Mouse (Mus musculus) CH12.LX (cell line): ENCODE results near the gene Cntln.

Experiments
- BHLHE40 ChIP-seq: IDR thresholded peaks from 2 replicates; pipeline ENCODE4 v1.6.1; 2011; ENCODE audit warnings: mild to moderate bottlenecking, low read depth, low read length, improper control_type of control experiment
- CHD1 ChIP-seq: IDR thresholded peaks from 2 replicates; pipeline ENCODE4 v1.6.1; 2012; ENCODE audit warnings: low read depth, low read length, improper control_type of control experiment, inconsistent platforms
- CTCF ChIP-seq, 2 experiments: IDR thresholded peaks in 1 of 2; conservative IDR thresholded peaks in 1 of 2; 2 replicates each; pipeline ENCODE4 v1.5.1; 2011 to 2012; ENCODE audit warnings: low read depth in 2 of 2, low read length in 2 of 2, improper control_type of control experiment in 1 of 2, inconsistent platforms in 1 of 2, mild to moderate bottlenecking in 1 of 2, moderate library complexity in 1 of 2
- E2F4 ChIP-seq: IDR thresholded peaks from 2 replicates; pipeline ENCODE4 v1.6.1; 2011; ENCODE audit warnings: low read depth, low read length, improper control_type of control experiment; ENCODE audit not compliant: insufficient replicate concordance
- MEF2A ChIP-seq: IDR thresholded peaks from 2 replicates; pipeline ENCODE4 v1.6.1; 2014; ENCODE audit warnings: low read depth, mild to moderate bottlenecking, inconsistent platforms, low read length, improper control_type of control experiment, borderline replicate concordance
- POLR2A ChIP-seq: IDR thresholded peaks from 2 replicates; pipeline ENCODE4 v1.6.1; 2011; ENCODE audit warnings: low read depth, mild to moderate bottlenecking, improper control_type of control experiment, low read length
- POLR2AphosphoS2 ChIP-seq: IDR thresholded peaks from 2 replicates; pipeline ENCODE4 v1.6.1; 2011; ENCODE audit warnings: low read depth, low read length, improper control_type of control experiment
- SMC3 ChIP-seq: IDR thresholded peaks from 2 replicates; pipeline ENCODE4 v1.6.1; 2011; ENCODE audit warnings: low read depth, low read length, improper control_type of control experiment
- TBP ChIP-seq: conservative IDR thresholded peaks from 2 replicates; pipeline ENCODE4 v1.6.1; 2011; ENCODE audit warnings: low read depth, low read length, improper control_type of control experiment
- TCF12 ChIP-seq: IDR thresholded peaks from 2 replicates; pipeline ENCODE4 v1.6.1; 2014; ENCODE audit warnings: low read depth, mild to moderate bottlenecking, inconsistent platforms, low read length, improper control_type of control experiment
- USF1 ChIP-seq: IDR thresholded peaks from 2 replicates; pipeline ENCODE4 v1.6.1; 2014; ENCODE audit warnings: low read depth, mild to moderate bottlenecking, inconsistent platforms, low read length, improper control_type of control experiment

- TF ChIP-seq CTCF (conservative IDR thresholded peaks at IDR 0.05 in 1 of 2, IDR thresholded peaks at IDR 0.05 in 1 of 2; ENCODE audit: low read depth in 2 of 2, low read length in 2 of 2) (no peak), POLR2A (no peak), BHLHE40 (no peak), TBP (no peak), USF1 (no peak), POLR2AphosphoS2 (no peak), MEF2A (no peak), CHD1 (no peak), E2F4 (no peak), SMC3 (no peak), TCF12 (no peak)
Observed at GRCm38 (mm10) chr4:85054616-85055015, 170.5 kb downstream of the Cntln start.
